Mouse (Mus musculus): ENCODE results near the gene Arhgap19.
A peak's percentile ranks its signal among the peaks of the same experiment; 100 is the strongest.

- TF ChIP-seq CTCF (IDR thresholded peaks at IDR 0.05; ENCODE audit: low read depth) (0 out of 2 replicates have a peak, but pooled peaks have one; percentile 7), EP300 (IDR thresholded peaks at IDR 0.05; ENCODE audit: low read depth) (no peak)
Measured at GRCm38 (mm10) chr19:41791384-41791783, 10.5 kb downstream of the Arhgap19 start.
